Mouse (Mus musculus) adrenal gland, postnatal 36 days (tissue): ENCODE measurements around the gene Xntrpc. TPM values are rescaled to one million over a fixed set of nuclear protein-coding genes. Genes with fewer than 3 reads are reported as not detected.

Experiments used
- total RNA-seq, 2 experiments: library from RNA; stranded (reverse); gene quantifications; 2 replicates each; pipeline ENCODE4 v1.2.3; 2021

Xntrpc gene
- total RNA-seq, 2 experiments from 2014 or later = 0.70 to 1.0 TPM

Other genes with a start within 250 kb of the Xntrpc start
- gene Phox2a, start 247.4 kb upstream of the Xntrpc start, total RNA-seq = 10 to 100 TPM; 17.3 to 19.4 TPM
- 10 to 100 TPM; 81.8 to 82.2 TPM for gene Inppl1, start 227.5 kb upstream of the Xntrpc start, total RNA-seq
- 1 to 10 TPM; 2.1 to 7.1 TPM for gene Folr2, start 208.5 kb upstream of the Xntrpc start, total RNA-seq
- 10 to 100 TPM; 27.4 to 33.2 TPM for gene Anapc15, start 202.0 kb upstream of the Xntrpc start, total RNA-seq
- gene Folr1, start 194.9 kb upstream of the Xntrpc start, total RNA-seq = 1 to 10 TPM in 1 of 2 experiments, not detected in 1; 4.9 TPM
- gene Lamtor1, start 159.8 kb upstream of the Xntrpc start, total RNA-seq = 100 to 1,000 TPM in 1 of 2 experiments, 10 to 100 TPM in 1; 99.1 to 110 TPM
- gene Tomt, start 159.4 kb upstream of the Xntrpc start, total RNA-seq = not detected
- gene Lrrc51, start 131.8 kb upstream of the Xntrpc start, total RNA-seq = 10 to 100 TPM; 13.8 to 14.9 TPM
- 100 to 1,000 TPM; 153 to 161 TPM for gene Numa1, start 131.6 kb upstream of the Xntrpc start, total RNA-seq
- gene Il18bp, start 47.0 kb upstream of the Xntrpc start, total RNA-seq = 1 to 10 TPM; 7.6 to 9.6 TPM
- 10 to 100 TPM; 33.0 to 38.6 TPM for gene Rnf121, start 244 bp upstream of the Xntrpc start, total RNA-seq
- 10 to 100 TPM in 1 of 2 experiments, 1 to 10 TPM in 1; 9.7 to 12.2 TPM for gene Xndc1, start 202 bp upstream of the Xntrpc start, total RNA-seq
- gene Trpc2, start 17.4 kb downstream of the Xntrpc start, total RNA-seq = under 1 TPM in 1 of 2 experiments, not detected in 1; 0.46 TPM
- not detected for gene Art1, start 36.0 kb downstream of the Xntrpc start, total RNA-seq
- not detected for gene Art5, start 43.8 kb downstream of the Xntrpc start, total RNA-seq
- not detected for gene Chrna10, start 51.1 kb downstream of the Xntrpc start, total RNA-seq
- gene Nup98, start 144.5 kb downstream of the Xntrpc start, total RNA-seq = 10 to 100 TPM; 61.1 to 78.2 TPM
- gene Pgap2, start 144.5 kb downstream of the Xntrpc start, total RNA-seq = 100 to 1,000 TPM in 1 of 2 experiments, 10 to 100 TPM in 1; 64.1 to 103 TPM
- gene Rhog, start 190.3 kb downstream of the Xntrpc start, total RNA-seq = 10 to 100 TPM; 53.8 to 55.6 TPM
- 10 to 100 TPM; 63.5 to 73.1 TPM for gene Stim1, start 202.1 kb downstream of the Xntrpc start, total RNA-seq